Mouse (Mus musculus) midbrain, embryonic 12.5 days (tissue): Measurements from ENCODE around the gene Klc1. TPM values are rescaled to one million over a fixed set of nuclear protein-coding genes. Genes with fewer than 3 reads are reported as not detected.

Experiments used
- ATAC-seq: fragments of 200-750 bp; cut with Nextera tagmentation; 2 replicates; pipeline ENCODE4 v1.8.0; 2017; ENCODE audit warnings: low read depth, moderate TSS enrichment, moderate library complexity; ENCODE audit not compliant: low FRiP score
- H3K27ac ChIP-seq: fragments of 300-500 bp; sonication (generic); replicated peaks from 2 replicates; pipeline ENCODE4 v1.5.1; 2016; ENCODE audit warnings: mild to moderate bottlenecking
- H3K27me3 ChIP-seq: fragments of 300-500 bp; sonication (generic); 2 replicates; pipeline ENCODE4 v1.6.1; 2016; ENCODE audit warnings: mild to moderate bottlenecking
- H3K36me3 ChIP-seq: fragments of 300-500 bp; sonication (generic); 2 replicates; pipeline ENCODE4 v1.6.1; 2016
- H3K4me1 ChIP-seq: fragments of 300-500 bp; sonication (generic); 2 replicates; pipeline ENCODE4 v1.6.1; 2016
- H3K4me2 ChIP-seq: fragments of 300-500 bp; sonication (generic); replicated peaks from 2 replicates; pipeline ENCODE4 v1.6.1; 2016; ENCODE audit warnings: mild to moderate bottlenecking, moderate library complexity
- H3K4me3 ChIP-seq: fragments of 300-500 bp; sonication (generic); 2 replicates; pipeline ENCODE4 v1.5.1; 2016; ENCODE audit warnings: mild to moderate bottlenecking
- H3K9ac ChIP-seq: fragments of 300-500 bp; sonication (generic); replicated peaks from 2 replicates; pipeline ENCODE4 v1.6.1; 2016; ENCODE audit warnings: mild to moderate bottlenecking, moderate library complexity
- H3K9me3 ChIP-seq: fragments of 300-500 bp; sonication (generic); 2 replicates; pipeline ENCODE4 v1.6.1; 2016; ENCODE audit warnings: mild to moderate bottlenecking
- WGBS: fragments of 180-500 bp; shearing (Covaris S2); methylation state at CpG from one replicate; pipeline ENCODE4 v1.1.7; 2016; 5-methylcytosine and 5-hydroxymethylcytosine counted together
- polyA plus RNA-seq: library from polyadenylated mRNA; unstranded; fragments of >200 nt; fragmentation: Nextera tagmentation; extraction: Ambion mirVana; gene quantifications from 2 replicates; pipeline ENCODE4 v1.2.1, GENCODE M21; 2016

Klc1 gene
- polyA plus RNA-seq, 1 experiment from 2014 or later, result 382 TPM

GRCm38 (mm10) chr12:111785174-111785573 lies 26.5 kb downstream of the Klc1 start:
- Histone ChIP-seq H3K4me3 (no peak overlapping the region), H3K4me1 (no peaks in the 10 kb centered on the region), H3K9me3 (no peaks in the 10 kb centered on the region), H3K4me2 (no peak overlapping the region), H3K27me3 (no peaks in the 10 kb centered on the region), H3K27ac (no peak overlapping the region), H3K36me3 (peaks cover 99% of the 10 kb centered on the region), H3K9ac (no peak overlapping the region)
- 70% methylated on average over 15 of the region's 15 CpGs for WGBS
- no peak for ATAC-seq

GRCm38 (mm10) chr12:111787015-111787414 lies 28.4 kb downstream of the Klc1 start:
- H3K4me3 ChIP-seq, result no peak overlapping the region
- no peak overlapping the region for H3K9ac ChIP-seq
- ATAC-seq, result no peak
- H3K9me3 ChIP-seq, result no peaks in the 10 kb centered on the region
- H3K27me3 ChIP-seq, result no peaks in the 10 kb centered on the region
- WGBS, result 92% methylated on average over 6 of the region's 6 CpGs
- no peaks in the 10 kb centered on the region for H3K4me1 ChIP-seq
- H3K4me2 ChIP-seq, result no peak overlapping the region
- no peak overlapping the region for H3K27ac ChIP-seq
- H3K36me3 ChIP-seq, result peaks cover 99% of the 10 kb centered on the region

- WGBS, result 95% methylated on average over 5 of the region's 5 CpGs
- no peak overlapping the region for H3K9ac ChIP-seq
- no peaks in the 10 kb centered on the region for H3K27me3 ChIP-seq
- no peak overlapping the region for H3K27ac ChIP-seq
- H3K4me3 ChIP-seq, result no peak overlapping the region
- H3K9me3 ChIP-seq, result no peaks in the 10 kb centered on the region
- peaks cover 100% of the 10 kb centered on the region for H3K36me3 ChIP-seq
- ATAC-seq, result no peak
- no peaks in the 10 kb centered on the region for H3K4me1 ChIP-seq
- H3K4me2 ChIP-seq, result no peak overlapping the region
These were observed 31.4 kb downstream of the Klc1 start for GRCm38 (mm10) chr12:111790090-111790489.

GRCm38 (mm10) chr12:111790631-111791030 lies 32.0 kb downstream of the Klc1 start:
- Histone ChIP-seq H3K27me3 (no peaks in the 10 kb centered on the region), H3K4me3 (no peak overlapping the region), H3K9me3 (no peaks in the 10 kb centered on the region), H3K9ac (no peak overlapping the region), H3K36me3 (peaks cover 100% of the 10 kb centered on the region), H3K4me1 (no peaks in the 10 kb centered on the region), H3K4me2 (no peak overlapping the region), H3K27ac (no peak overlapping the region)
- 90% methylated on average over 7 of the region's 7 CpGs for WGBS
- no peak for ATAC-seq

- Histone ChIP-seq H3K27ac (peak overlapping the region; percentile 42; the same call in 1 of the 2 replicates), H3K4me1 (no peaks in the 10 kb centered on the region), H3K4me2 (no peak overlapping the region), H3K9ac (no peak overlapping the region), H3K27me3 (no peaks in the 10 kb centered on the region), H3K9me3 (no peaks in the 10 kb centered on the region), H3K36me3 (peaks cover 100% of the 10 kb centered on the region), H3K4me3 (no peak overlapping the region)
- no peak for ATAC-seq
- 86% methylated on average over 13 of the region's 13 CpGs for WGBS
These were observed 32.9 kb downstream of the Klc1 start for GRCm38 (mm10) chr12:111791474-111792104.

- Histone ChIP-seq H3K36me3 (peaks cover 97% of the 10 kb centered on the region), H3K27me3 (no peaks in the 10 kb centered on the region), H3K9me3 (no peaks in the 10 kb centered on the region), H3K9ac (no peak overlapping the region), H3K4me3 (no peak overlapping the region), H3K4me1 (no peaks in the 10 kb centered on the region), H3K27ac (no peak overlapping the region), H3K4me2 (no peak overlapping the region)
- ATAC-seq, result no peak
- 83% methylated on average over 22 of the region's 22 CpGs for WGBS
These were observed 35.5 kb downstream of the Klc1 start for GRCm38 (mm10) chr12:111794102-111794501.

GRCm38 (mm10) chr12:111794526-111795179 lies 36.0 kb downstream of the Klc1 start:
- WGBS, result 96% methylated on average over 18 of the region's 18 CpGs
- no peak overlapping the region for H3K4me2 ChIP-seq
- ATAC-seq, result no peak
- no peaks in the 10 kb centered on the region for H3K9me3 ChIP-seq
- no peak overlapping the region for H3K27ac ChIP-seq
- H3K4me1 ChIP-seq, result no peaks in the 10 kb centered on the region
- peaks cover 96% of the 10 kb centered on the region for H3K36me3 ChIP-seq
- no peak overlapping the region for H3K4me3 ChIP-seq
- no peaks in the 10 kb centered on the region for H3K27me3 ChIP-seq
- H3K9ac ChIP-seq, result no peak overlapping the region

- ATAC-seq, result no peak
- no peaks in the 10 kb centered on the region for H3K9me3 ChIP-seq
- no peak overlapping the region for H3K4me3 ChIP-seq
- no peak overlapping the region for H3K27ac ChIP-seq
- no peaks in the 10 kb centered on the region for H3K27me3 ChIP-seq
- 90% methylated on average over 28 of the region's 28 CpGs for WGBS
- no peak overlapping the region for H3K4me2 ChIP-seq
- no peak overlapping the region for H3K9ac ChIP-seq
- no peaks in the 10 kb centered on the region for H3K4me1 ChIP-seq
- H3K36me3 ChIP-seq, result peaks cover 91% of the 10 kb centered on the region
These were observed 36.7 kb downstream of the Klc1 start for GRCm38 (mm10) chr12:111795180-111795895.

GRCm38 (mm10) chr12:111797251-111797650 lies 38.6 kb downstream of the Klc1 start:
- Histone ChIP-seq H3K4me1 (no peaks in the 10 kb centered on the region), H3K4me2 (no peak overlapping the region), H3K9ac (no peak overlapping the region), H3K9me3 (no peaks in the 10 kb centered on the region), H3K27ac (no peak overlapping the region), H3K27me3 (no peaks in the 10 kb centered on the region), H3K36me3 (peaks cover 91% of the 10 kb centered on the region), H3K4me3 (no peak overlapping the region)
- 90% methylated on average over 8 of the region's 8 CpGs for WGBS
- ATAC-seq, result no peak

GRCm38 (mm10) chr12:111798493-111798892 lies 39.8 kb downstream of the Klc1 start:
- Histone ChIP-seq H3K9me3 (no peaks in the 10 kb centered on the region), H3K36me3 (peaks cover 90% of the 10 kb centered on the region), H3K4me3 (no peak overlapping the region), H3K4me2 (no peak overlapping the region), H3K4me1 (no peaks in the 10 kb centered on the region), H3K27ac (no peak overlapping the region), H3K9ac (no peak overlapping the region), H3K27me3 (no peaks in the 10 kb centered on the region)
- 95% methylated on average over 13 of the region's 13 CpGs for WGBS
- no peak for ATAC-seq

- H3K9ac ChIP-seq, result no peak overlapping the region
- no peak for ATAC-seq
- H3K4me3 ChIP-seq, result no peak overlapping the region
- H3K4me1 ChIP-seq, result no peaks in the 10 kb centered on the region
- H3K27me3 ChIP-seq, result no peaks in the 10 kb centered on the region
- H3K9me3 ChIP-seq, result no peaks in the 10 kb centered on the region
- no peak overlapping the region for H3K4me2 ChIP-seq
- 85% methylated on average over 10 of the region's 10 CpGs for WGBS
- peaks cover 89% of the 10 kb centered on the region for H3K36me3 ChIP-seq
- no peak overlapping the region for H3K27ac ChIP-seq
These were observed 42.0 kb downstream of the Klc1 start for GRCm38 (mm10) chr12:111800459-111801183.

- Histone ChIP-seq H3K9me3 (no peaks in the 10 kb centered on the region), H3K27ac (no peak overlapping the region), H3K4me1 (no peaks in the 10 kb centered on the region), H3K36me3 (peaks cover 89% of the 10 kb centered on the region), H3K4me3 (no peak overlapping the region), H3K9ac (no peak overlapping the region), H3K4me2 (no peak overlapping the region), H3K27me3 (no peaks in the 10 kb centered on the region)
- 91% methylated on average over 5 of the region's 5 CpGs for WGBS
- no peak for ATAC-seq
These were observed 44.9 kb downstream of the Klc1 start for GRCm38 (mm10) chr12:111803538-111803937.
